Mouse (Mus musculus): Measurements from ENCODE around the gene Higd1a.

- TF ChIP-seq CTCF (IDR thresholded peaks at IDR 0.05; ENCODE audit: borderline replicate concordance, insufficient read depth, low read depth, low read length) (no peak), POLR2A (IDR thresholded peaks at IDR 0.05; ENCODE audit: borderline replicate concordance, insufficient read depth, low read length) (no peak)
Observed at GRCm38 (mm10) chr9:121873578-121873977, 15.4 kb upstream of the Higd1a start.
